Mouse (Mus musculus): ENCODE measurements around the gene Ifi208.

GRCm38 (mm10) chr1:173626686-173627085 lies 46.8 kb upstream of the Ifi208 start:
- TF ChIP-seq CTCF (IDR thresholded peaks at IDR 0.05; ENCODE audit: low read depth, low read length) (no peak), POLR2A (IDR thresholded peaks at IDR 0.05; ENCODE audit: insufficient read depth, low read length) (no peak)

Data from ES-Bruce4 (cell line).